Mouse (Mus musculus) stomach, embryonic 14.5 days (tissue): Measurements from ENCODE around the gene Fkbp9. TPM values are rescaled to one million over a fixed set of nuclear protein-coding genes. Genes with fewer than 3 reads are reported as not detected.

Experiments used
- ATAC-seq: fragments of 200-750 bp; cut with Nextera tagmentation; 2 replicates; pipeline ENCODE4 v1.8.0; 2017; ENCODE audit warnings: low read depth, moderate TSS enrichment; ENCODE audit not compliant: insufficient number of reproducible peaks, insufficient read depth, low FRiP score
- H3K27ac ChIP-seq: fragments of 300-500 bp; sonication (generic); 2 replicates; pipeline ENCODE4 v1.5.1; 2014; ENCODE audit warnings: mild to moderate bottlenecking, low read length, moderate library complexity, mixed read lengths
- H3K27me3 ChIP-seq: fragments of 300-500 bp; sonication (generic); 2 replicates; pipeline ENCODE4 v1.6.1; 2014; ENCODE audit warnings: low read length, control low read depth, mixed read lengths; ENCODE audit not compliant: control insufficient read depth, insufficient read depth
- H3K36me3 ChIP-seq: fragments of 300-500 bp; sonication (generic); 2 replicates; pipeline ENCODE4 v1.6.1; 2014; ENCODE audit warnings: mild to moderate bottlenecking, control low read depth, low read length, moderate library complexity, mixed read lengths; ENCODE audit not compliant: control insufficient read depth, insufficient read depth
- H3K4me1 ChIP-seq: fragments of 300-500 bp; sonication (generic); 2 replicates; pipeline ENCODE4 v1.6.1; 2014; ENCODE audit warnings: low read length, control low read depth, mixed read lengths; ENCODE audit not compliant: control insufficient read depth, insufficient read depth
- H3K4me2 ChIP-seq: fragments of 300-500 bp; sonication (generic); replicated peaks from 2 replicates; pipeline ENCODE4 v1.6.1; 2014; ENCODE audit warnings: low read depth, low read length, control low read depth
- H3K4me3 ChIP-seq: fragments of 300-500 bp; sonication (generic); 2 replicates; pipeline ENCODE4 v1.5.1; 2014; ENCODE audit warnings: low read depth, low read length, control low read depth
- H3K9ac ChIP-seq: fragments of 300-500 bp; sonication (generic); replicated peaks from 2 replicates; pipeline ENCODE4 v1.6.1; 2014; ENCODE audit warnings: low read depth, mild to moderate bottlenecking, control low read depth, low read length, moderate library complexity, mixed read lengths
- H3K9me3 ChIP-seq: fragments of 300-500 bp; sonication (generic); 2 replicates; pipeline ENCODE4 v1.6.1; 2016; ENCODE audit warnings: low read depth, low read length, control low read depth; ENCODE audit not compliant: control insufficient read depth
- WGBS: fragments of 180-500 bp; shearing (Covaris S2); extraction: QIAGEN DNeasy Blood & Tissue Kit; methylation state at CpG from one replicate; pipeline ENCODE4 v1.1.7; 2014; 5-methylcytosine and 5-hydroxymethylcytosine counted together
- polyA plus RNA-seq: library from polyadenylated mRNA; unstranded; fragments of >200 nt; fragmentation: Nextera tagmentation; extraction: Ambion mirVana; gene quantifications from 2 replicates; pipeline ENCODE4 v1.2.1, GENCODE M21; 2014

Gene Fkbp9
- 149 and 163 TPM in 2 replicates for polyA plus RNA-seq

- peak; percentile 97 for ATAC-seq
- Histone ChIP-seq H3K4me3 (peak within 1 kb of the TSS; percentile 64), H3K36me3 (peaks cover 8% of the 10 kb centered on the region), H3K27ac (peak within 1 kb of the TSS; percentile 82), H3K4me1 (0 out of 2 replicates have a peak, but pooled peaks cover 6% of the 10 kb centered on the region), H3K27me3 (no peaks in the 10 kb centered on the region), H3K9ac (peak within 1 kb of the TSS; percentile 69), H3K4me2 (peak within 1 kb of the TSS; percentile 71), H3K9me3 (no peaks in the 10 kb centered on the region)
- WGBS, result 1% methylated on average over 44 of the region's 58 CpGs
Measured at GRCm38 (mm10) chr6:56831697-56832406, at the start of gene Fkbp9. Gene Fkbp9 (plus strand): TSS chr6:56832059.

- no peak overlapping the region for H3K9ac ChIP-seq
- peak overlapping the region; percentile 10 for H3K27ac ChIP-seq
- no peak overlapping the region for H3K4me3 ChIP-seq
- ATAC-seq, result peak; percentile 66
- H3K4me1 ChIP-seq, result no peaks in the 10 kb centered on the region
- no peaks in the 10 kb centered on the region for H3K9me3 ChIP-seq
- H3K36me3 ChIP-seq, result peaks cover 31% of the 10 kb centered on the region
- H3K4me2 ChIP-seq, result no peak overlapping the region
- H3K27me3 ChIP-seq, result no peaks in the 10 kb centered on the region
- WGBS, result 65% methylated on average over 4 of the region's 4 CpGs
Measured at GRCm38 (mm10) chr6:56783561-56784272, 48.1 kb upstream of the Fkbp9 start.

DNA sequence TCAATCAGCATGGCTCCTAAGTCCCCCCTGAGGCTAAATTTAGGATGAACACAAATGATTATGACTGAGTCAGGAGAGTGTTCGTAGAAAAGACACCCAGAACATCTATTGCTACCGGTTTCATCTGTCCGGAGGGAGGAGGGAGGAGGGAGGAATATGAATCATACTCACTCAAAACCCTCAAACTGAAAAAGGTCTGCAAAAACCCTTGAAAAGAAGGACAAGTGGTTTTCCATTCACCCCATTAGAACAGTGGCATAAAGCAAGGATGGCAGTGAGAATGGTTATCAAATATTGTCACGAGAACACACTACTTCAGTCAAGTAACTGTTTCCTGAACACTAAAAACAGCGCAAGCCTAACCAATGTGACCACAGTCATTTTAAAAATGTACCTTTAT lies 46.8 kb upstream of the Fkbp9 start:
- Histone ChIP-seq H3K4me3 (no peak overlapping the region), H3K27ac (no peak overlapping the region), H3K4me2 (no peak overlapping the region), H3K27me3 (no peaks in the 10 kb centered on the region), H3K4me1 (no peaks in the 10 kb centered on the region), H3K9me3 (no peaks in the 10 kb centered on the region), H3K9ac (no peak overlapping the region), H3K36me3 (peaks cover 23% of the 10 kb centered on the region)
- no peak for ATAC-seq
- 81% methylated on average over 5 of the region's 5 CpGs for WGBS

GRCm38 (mm10) chr6:56787668-56788067 lies 44.2 kb upstream of the Fkbp9 start:
- Histone ChIP-seq H3K9me3 (no peaks in the 10 kb centered on the region), H3K4me3 (no peak overlapping the region), H3K27me3 (no peaks in the 10 kb centered on the region), H3K36me3 (peaks cover 20% of the 10 kb centered on the region; the same call in 1 of the 2 replicates), H3K9ac (no peak overlapping the region), H3K4me2 (no peak overlapping the region), H3K4me1 (no peaks in the 10 kb centered on the region), H3K27ac (no peak overlapping the region)
- WGBS, result 86% methylated on average over 2 of the region's 2 CpGs
- no peak for ATAC-seq

- Histone ChIP-seq H3K4me1 (no peaks in the 10 kb centered on the region), H3K4me2 (no peak overlapping the region), H3K9ac (no peak overlapping the region), H3K4me3 (no peak overlapping the region), H3K9me3 (no peaks in the 10 kb centered on the region), H3K27ac (no peak overlapping the region), H3K36me3 (peaks cover 11% of the 10 kb centered on the region; the same call in 1 of the 2 replicates), H3K27me3 (no peaks in the 10 kb centered on the region)
- ATAC-seq, result no peak
- 66% methylated on average over 3 of the region's 3 CpGs for WGBS
Measured at GRCm38 (mm10) chr6:56789336-56789735, 42.5 kb upstream of the Fkbp9 start.

DNA sequence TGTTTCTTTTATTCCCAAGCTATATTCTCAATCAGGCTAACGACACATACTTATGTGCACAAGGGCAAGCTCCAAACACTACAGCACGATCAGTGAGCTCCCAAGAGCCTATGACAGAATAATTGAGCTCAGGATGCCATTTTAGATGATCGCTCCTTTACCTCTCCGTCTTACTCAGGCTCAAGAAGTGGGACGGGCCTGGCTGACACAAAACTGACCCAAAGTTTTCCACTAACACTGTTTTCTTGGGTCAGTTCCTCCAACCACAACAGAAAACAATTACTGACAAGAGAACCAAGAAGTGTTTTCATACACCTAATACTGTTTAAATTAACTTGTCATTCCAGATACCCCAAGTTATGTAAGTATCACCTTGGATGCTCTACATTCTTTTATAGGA lies 37.0 kb upstream of the Fkbp9 start:
- Histone ChIP-seq H3K4me1 (peaks cover 5% of the 10 kb centered on the region; the same call in 1 of the 2 replicates), H3K36me3 (no peaks in the 10 kb centered on the region), H3K4me3 (no peak overlapping the region), H3K9ac (no peak overlapping the region), H3K4me2 (peak overlapping the region; percentile 83; the same call in 1 of the 2 replicates), H3K27ac (no peak overlapping the region), H3K9me3 (no peaks in the 10 kb centered on the region), H3K27me3 (no peaks in the 10 kb centered on the region)
- ATAC-seq, result no peak
- 88% methylated on average over 5 of the region's 5 CpGs for WGBS

- Histone ChIP-seq H3K4me1 (peaks cover 5% of the 10 kb centered on the region; the same call in 1 of the 2 replicates), H3K9me3 (no peaks in the 10 kb centered on the region), H3K4me3 (peak overlapping the region; percentile 81), H3K9ac (peak overlapping the region; percentile 90), H3K27ac (peak overlapping the region; percentile 99), H3K27me3 (no peaks in the 10 kb centered on the region), H3K36me3 (no peaks in the 10 kb centered on the region), H3K4me2 (peak overlapping the region; percentile 83)
- 4% methylated on average over 8 of the region's 8 CpGs for WGBS
- ATAC-seq, result no peak
Measured at GRCm38 (mm10) chr6:56796232-56796631, 35.6 kb upstream of the Fkbp9 start.

GRCm38 (mm10) chr6:56796668-56797141 lies 35.2 kb upstream of the Fkbp9 start:
- H3K4me3 ChIP-seq, result peak overlapping the region; percentile 81
- no peaks in the 10 kb centered on the region for H3K9me3 ChIP-seq
- H3K4me2 ChIP-seq, result peak overlapping the region; percentile 83
- peak overlapping the region; percentile 99 for H3K27ac ChIP-seq
- WGBS, result under 1% methylated on average over 16 of the region's 16 CpGs
- peak overlapping the region; percentile 90 for H3K9ac ChIP-seq
- 0 out of 2 replicates have a peak, but pooled peaks have one; percentile 8 for ATAC-seq
- no peaks in the 10 kb centered on the region for H3K36me3 ChIP-seq
- no peaks in the 10 kb centered on the region for H3K27me3 ChIP-seq
- H3K4me1 ChIP-seq, result peaks cover 5% of the 10 kb centered on the region; the same call in 1 of the 2 replicates
